Mouse (Mus musculus) cerebellum, postnatal 10 days (tissue): ENCODE results near the gene Usp32.
A peak's percentile ranks its signal among the peaks of the same experiment; 100 is the strongest.
"Not testable (repeated sequence)": the region's sequence is repeated elsewhere in the genome, so short reads cannot be mapped to it uniquely, and the experiment has no call there.

Source experiments
- DNase-seq, 2 experiments: peaks; one replicate each; pipeline ENCODE4 v3.0.0; 2021; ENCODE audit warnings: mixed read lengths in 2 of 2

The Usp32 gene

DNA sequence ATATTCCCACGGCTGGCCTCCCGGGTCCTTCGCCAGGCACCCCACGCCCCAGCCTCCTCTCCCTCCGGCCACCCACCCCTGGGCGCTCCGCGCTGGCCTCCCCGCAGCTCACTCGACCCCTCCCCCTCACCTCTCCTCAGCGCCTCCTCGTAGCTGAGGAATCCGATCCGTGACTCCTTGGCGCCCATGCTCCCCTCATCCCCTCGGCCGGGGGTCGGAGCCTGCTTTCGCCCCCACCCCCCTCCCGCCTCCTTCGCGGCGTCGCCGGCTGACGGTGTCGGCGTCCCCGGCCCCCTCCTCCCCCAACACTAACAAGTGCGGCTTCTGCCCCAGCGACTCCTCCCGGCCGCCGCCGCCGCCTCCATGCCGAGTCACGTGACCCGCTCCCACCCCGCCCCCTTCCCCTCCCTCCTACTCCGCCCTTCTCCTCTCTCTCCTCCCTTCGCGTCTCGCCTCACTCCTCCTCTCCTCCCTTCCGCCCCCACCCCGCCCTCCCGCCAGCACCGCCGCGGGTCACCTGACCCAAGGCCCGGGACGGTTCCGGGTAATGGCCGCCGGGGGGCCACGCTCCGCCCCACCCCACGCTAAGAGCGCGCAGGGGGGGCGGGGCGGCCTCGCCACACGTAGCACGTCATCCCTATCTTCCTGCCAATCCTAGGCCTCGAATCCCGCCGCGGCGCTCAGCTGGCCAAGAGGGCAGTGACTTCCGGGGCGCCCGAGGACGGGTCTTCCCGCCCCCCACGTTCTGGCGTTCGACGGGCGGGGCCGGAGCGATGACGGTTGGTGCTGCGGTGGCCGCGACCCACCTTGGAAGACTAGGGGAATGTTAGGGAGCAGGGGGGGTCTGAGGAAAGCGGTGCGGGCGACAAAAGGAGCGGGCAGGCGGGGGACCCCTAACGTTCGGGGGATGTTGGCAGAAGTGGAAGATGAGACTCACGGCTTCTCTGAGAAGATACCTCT is at the start of gene Usp32:
Gene Usp32, minus strand, starts transcription at position 581 of the 960 bp plus-strand sequence.
- peak; percentile 97 to 98 for DNase-seq

DNA sequence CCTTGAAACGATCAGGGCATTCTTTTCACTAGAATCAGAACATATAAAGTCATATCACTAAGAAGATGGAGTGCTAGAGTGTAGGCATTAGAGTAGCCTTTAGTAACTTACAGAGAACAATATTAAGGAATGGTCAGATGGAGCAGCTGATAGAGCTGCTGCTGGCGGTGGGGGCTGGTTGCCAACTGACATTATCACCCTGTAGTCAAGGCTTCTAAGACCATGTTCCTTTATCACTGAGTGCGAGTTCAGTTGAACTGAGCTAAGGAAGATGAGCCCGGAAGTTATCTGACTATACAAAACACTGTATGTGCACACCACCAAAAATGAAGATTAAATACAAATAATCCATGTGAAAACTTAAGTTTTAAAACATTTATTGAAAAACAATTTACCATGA is 49.1 kb upstream of the Usp32 start:
- no peak for DNase-seq

DNA sequence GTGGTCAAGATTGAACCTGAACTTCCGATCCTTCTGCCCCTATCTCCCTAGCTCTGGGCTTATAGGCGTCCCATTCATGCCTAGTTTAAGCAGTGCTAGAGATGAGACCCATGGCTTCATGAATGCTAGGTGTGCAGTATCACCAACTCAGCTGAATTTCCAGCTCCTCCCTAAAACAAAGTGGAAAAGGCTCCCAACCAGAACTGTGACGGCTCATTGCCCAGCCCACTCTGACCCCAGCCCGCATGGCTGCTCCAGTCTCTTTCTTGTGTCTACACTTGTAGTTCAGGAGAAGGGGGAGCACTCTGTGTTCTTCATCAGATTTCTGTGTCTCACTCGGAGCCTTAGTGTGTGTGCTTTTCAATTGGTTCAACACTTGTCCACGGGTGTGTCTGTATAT is 44.9 kb upstream of the Usp32 start:
- DNase-seq: no peak

DNA sequence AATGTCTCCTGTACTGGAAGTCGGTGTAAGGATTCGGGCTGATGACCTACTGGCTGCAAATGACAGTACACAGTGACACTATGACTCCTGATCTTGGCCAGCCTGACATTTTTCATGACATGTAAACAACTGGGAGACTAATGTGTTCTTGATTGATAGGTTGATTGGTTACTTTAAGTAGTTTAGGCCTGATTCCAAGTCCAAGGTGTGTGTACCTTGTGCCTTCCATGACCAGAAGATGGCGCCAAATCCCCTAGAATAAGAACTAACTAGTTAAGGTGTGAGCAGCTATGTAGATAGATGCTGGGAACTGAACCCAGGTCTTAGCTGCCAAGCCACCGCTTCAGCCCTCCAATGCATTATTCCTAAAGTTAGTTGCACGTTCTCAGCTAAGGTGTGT is 44.1 kb upstream of the Usp32 start:
- peak; percentile 67 to 79 for DNase-seq

DNA sequence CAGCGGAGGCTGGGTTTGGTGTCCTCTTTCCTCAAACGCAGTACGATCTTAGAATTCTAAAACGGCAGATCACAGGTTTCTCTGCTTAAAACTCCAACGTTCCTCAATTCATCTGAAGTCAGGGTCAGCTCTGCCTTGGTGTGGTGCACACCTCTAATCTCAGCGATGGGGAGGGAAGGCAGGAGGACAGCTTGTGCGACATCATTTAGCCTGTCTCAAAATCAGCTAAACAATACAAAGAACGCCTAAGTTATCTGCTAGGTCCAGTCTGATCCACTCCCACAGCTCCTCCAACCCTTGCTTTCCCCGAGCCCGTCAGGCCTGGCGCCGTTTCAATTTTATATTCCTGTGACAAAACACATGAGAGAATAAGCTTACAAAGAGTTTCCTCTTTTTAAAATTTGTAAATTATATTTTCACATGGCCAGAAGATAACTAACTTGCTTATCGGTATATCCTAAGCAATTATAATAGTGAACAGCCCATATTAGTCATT is 43.4 kb upstream of the Usp32 start:
- DNase-seq: peak; percentile 59 to 75

DNA sequence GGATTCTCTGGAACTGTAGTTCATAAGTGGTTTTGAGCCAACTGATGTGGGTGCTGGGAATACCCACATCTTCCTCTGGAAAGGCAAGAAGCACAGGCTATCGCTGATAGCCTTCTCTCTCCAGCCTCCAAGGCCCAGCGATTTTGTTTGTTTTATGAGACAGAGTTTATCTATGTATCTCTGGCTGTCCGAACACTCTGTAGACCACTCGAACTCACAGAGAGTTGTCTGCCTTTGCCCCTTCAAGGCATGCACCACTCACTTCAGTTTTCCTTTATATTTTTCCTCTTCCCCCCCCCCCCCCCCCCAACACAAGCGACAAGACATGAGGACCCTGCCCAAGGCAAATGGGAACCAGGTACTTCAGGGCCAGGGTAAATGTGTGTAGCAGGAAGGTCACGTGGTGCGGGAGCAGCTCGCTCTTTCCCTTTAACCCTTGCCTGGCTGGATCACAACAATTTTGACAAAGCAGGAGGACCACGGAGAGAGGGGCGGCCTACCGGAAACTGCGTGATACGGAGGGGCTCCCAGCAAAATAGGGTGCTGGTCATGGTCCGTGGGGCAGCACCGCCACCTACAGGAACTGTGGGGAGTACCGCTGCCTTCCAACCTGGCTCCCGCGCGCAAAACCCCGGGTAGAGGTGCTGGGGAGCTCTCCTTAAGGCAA is 42.8 kb upstream of the Usp32 start:
- DNase-seq: peak; percentile 91 to 92

DNA sequence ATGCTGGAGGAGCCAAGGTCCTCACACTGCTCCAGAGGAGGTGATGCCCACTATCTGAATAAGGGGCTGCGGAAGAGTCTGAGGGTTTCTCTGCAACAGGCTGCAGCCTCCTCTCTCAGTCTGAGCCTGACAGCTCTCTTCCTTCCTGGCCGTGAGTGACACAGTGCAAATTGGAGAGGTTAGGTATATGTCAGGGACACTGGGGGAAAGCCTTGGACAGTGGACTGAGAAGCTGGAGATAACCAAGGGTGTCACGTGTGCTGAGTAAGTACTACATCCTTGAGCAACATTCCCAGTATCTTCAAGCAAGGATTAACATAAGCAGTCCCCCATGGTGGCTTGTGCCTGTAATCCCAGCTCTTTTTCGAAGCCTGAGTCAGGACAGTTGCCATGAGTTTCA is 38.5 kb upstream of the Usp32 start:
- no peak for DNase-seq

DNA sequence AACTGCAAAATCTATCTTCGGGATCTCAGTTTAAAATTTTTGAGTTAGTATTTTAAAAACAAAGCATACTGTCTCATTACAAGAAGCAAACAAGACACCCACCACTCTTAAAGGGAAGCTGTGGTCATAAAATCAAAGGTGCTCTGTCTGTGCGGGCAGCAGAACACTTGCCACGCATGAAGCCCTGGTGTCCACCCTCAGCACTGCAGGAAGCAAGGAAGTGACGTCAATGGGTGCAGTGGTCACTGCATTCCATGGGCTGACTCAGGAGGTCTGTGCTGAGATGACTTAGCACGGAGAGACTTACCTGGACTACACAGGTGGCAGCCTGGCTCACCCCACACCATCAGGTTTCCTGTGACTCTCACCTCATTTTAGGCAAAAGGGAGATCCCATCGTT is 37.8 kb upstream of the Usp32 start:
- DNase-seq: no peak

DNA sequence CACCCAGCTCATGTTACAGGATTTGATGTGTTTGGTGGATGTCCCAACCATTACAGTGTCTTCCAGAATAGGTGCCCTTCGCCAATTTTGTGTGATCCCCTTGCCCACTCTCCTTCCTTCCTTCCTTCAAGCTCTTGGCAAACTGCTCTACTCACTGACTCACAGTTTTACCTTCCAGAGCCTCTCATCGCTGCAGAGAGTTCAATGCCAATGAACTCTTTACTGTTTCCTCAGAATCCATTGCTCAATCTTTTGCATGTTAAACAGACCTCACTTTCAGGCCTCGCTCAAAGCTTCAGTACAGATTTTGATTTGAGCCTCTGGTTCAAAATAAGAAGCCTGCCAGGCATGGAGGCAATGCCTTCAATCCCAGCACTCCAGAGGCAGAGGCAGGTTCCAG is 36.0 kb upstream of the Usp32 start:
- DNase-seq: no peak

DNA sequence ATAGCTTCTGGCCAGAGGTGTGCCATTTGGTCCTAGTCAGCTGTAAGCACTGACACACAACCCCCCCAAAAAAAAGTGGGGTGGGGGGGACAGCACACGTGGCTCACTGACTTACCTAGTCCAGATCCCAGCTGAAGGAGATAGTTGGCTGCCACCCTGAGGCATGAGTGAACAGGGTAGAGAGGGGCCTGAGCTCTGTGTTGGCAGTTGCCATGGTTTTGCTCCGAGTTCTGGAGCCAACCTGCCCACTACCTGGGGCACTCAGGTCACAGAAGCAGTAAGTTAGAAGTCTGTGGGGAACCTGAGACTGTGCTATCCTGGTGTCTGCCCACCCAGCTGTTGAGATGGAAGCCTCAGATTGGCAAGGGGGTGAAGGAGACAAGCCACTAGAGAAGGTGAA is 30.9 kb upstream of the Usp32 start:
- DNase-seq: no peak

DNA sequence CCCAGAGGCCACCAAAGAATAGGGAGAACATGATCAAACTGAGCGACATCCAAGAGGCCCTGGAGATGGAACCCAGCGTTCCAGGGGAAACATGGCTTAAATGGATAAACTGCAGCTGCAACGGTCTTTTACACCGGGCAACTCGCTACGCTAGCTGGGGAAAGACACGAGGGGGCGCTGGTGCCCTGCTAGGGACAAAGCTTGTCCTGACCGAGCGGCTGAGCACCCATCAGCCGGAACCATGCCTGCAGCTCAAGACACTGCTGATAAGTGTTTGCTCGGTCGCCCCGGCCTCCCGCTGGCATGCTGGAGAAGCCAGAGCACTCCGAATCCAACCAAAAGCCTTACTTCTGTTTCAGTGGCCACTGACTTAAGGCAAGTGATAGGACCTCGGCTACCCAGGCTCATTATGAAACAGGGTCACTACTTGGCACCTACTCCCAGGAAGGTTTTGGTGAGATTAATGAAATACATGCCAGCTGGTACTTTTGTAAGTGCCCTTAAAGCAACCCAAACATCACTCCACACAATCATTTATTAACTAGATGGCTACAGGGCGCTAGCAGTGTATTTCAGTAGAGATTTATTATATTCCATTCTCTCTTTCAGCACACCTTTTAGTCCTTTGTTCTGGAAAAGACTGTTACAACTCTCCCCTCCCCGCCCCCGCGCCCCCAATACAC is 30.2 kb upstream of the Usp32 start, which contains the start of gene 1700125H20Rik:
Gene 1700125H20Rik, plus strand, starts transcription at position 347 of the 683 bp plus-strand sequence.
- DNase-seq: peak; percentile 97 to 98

DNA sequence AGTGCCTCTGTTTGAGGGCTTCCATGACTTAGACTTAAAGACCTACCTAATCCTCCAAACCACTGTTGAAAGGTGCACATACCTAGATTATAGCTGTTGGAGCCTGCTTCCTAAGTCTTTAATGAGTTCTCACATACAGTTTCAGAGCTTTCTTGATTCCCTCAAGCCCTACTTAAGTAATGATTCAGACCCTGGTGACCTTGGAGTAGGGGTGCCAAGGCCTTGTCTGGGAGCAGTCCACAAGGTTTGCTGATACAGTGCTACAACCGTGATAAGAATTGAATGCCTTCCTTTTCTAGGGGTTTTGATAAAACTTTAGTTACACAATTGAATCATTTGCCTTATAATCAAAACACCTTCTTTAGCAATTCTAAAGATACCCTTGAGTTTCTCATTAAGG is 27.5 kb upstream of the Usp32 start:
- no peak for DNase-seq

DNA sequence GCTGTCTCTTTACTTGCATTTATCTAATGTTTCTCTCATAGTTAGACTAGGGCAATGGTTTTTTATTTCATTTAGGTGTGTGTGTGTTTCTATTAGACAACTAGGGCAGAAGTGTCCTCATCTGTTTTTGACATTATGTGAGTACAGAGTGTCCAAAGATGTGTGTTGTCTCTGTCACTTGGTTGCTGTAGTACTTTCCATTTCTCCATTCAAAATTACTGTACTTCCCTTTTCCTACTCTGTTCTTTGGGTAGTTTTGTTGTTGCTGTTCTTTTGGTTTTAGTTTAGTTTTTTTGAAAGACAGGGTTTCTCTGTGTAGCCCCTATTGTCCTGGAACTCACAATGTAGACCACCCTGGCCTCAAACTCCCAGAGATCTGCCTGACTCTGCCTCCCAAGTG is 24.4 kb upstream of the Usp32 start:
- DNase-seq: no peak

DNA sequence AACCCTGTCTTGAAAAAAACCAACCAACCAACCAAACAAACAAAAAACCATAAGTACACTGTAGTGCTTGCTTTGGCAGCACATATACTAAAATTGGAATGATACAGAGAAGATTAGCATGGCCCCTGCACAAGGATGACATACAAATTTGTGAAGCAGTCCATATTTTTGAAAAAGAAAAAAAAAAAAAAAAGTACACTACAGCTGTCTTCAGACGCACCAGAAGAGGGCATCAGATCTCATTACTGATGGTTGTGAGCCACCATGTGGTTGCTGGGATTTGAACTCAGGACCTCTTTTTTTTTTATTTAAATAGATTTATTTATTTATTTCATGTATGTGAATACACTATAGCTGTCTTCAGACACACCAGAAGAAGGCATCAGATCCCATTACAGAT is 23.1 kb upstream of the Usp32 start:
- not testable (repeated sequence) for DNase-seq

DNA sequence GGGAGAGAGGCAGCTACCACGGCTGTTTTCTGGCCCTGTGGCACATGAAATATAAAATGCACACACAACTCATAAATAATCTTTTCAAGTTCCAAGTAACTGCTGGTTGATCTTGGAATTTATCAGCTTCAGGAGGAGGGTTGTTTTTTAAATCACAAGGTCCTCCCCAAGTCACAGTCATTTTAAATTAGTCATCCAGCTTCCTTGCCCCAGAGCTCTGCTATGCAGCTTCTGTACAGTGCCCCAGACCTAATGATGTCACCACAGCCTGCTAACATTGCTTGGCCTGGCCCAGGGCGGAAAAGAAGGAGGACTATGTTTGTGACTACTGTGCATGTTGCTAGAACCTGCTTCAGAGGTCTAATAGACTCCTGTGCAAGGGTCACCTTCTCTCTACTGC is 17.3 kb upstream of the Usp32 start:
- no peak for DNase-seq

DNA sequence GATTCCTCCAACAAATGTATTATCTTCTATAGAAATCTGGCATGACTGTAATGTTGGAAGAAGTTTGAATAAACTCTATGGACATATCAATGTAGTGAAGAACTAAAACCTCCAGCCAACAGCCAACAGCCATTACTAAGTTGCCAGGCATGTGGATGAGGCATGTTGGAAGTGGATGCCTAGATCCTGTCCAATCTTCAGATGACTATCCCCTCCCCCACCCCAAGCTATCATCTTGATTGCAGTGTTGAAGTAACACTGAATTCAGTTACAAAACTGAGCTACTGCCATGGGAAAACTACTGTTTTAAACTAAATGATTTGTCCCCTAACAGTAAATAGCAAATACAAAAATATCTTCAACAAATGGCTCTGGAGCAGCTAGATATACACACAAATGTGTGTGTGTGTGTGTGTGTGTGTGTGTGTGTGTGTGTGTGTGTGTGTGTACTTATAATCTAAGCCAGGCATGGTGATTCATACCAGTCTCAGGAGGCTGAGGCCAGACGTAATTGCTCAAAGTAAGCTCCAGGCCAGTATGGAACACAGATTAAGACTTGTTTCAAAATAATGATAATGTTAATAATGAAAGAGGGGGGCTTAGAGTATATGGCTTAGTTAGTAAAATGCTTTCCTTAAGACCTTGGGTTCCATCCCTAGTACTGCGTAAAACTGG is 12.4 kb upstream of the Usp32 start:
- no peak for DNase-seq

DNA sequence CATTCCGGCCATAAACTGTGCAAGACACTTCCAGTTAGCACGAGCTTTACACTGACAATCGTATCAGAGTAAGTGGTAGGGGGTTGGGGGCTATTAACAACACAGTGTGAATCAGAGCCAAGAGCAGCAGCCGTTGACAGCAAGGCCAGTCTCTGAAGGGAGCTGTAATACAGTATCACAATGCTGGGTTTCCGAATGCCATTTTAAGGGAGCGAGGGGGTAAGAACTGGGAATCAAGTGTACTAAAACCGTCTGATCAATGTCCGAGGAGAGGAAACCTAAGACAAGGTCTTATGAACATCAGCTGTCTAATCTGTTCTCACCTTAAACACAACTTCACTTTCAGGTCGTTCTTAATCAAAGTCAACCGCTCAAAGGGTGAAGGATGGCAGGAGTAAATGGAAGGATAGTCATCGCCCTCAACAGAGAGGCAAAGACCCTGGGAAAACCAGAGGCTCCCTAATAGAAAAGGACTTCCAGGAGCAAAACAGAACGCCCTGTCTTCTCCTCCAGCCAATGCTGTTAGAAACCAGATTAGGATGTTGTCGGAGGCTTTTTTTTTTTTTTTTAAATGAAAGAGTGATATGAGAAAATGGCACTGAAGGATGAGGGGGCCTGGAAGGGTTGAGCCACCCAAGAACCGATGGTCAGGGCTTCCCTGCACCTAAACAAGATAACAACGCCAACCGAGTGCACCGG is 1.0 kb downstream of the Usp32 start:
- DNase-seq: peak; percentile 67 to 68

DNA sequence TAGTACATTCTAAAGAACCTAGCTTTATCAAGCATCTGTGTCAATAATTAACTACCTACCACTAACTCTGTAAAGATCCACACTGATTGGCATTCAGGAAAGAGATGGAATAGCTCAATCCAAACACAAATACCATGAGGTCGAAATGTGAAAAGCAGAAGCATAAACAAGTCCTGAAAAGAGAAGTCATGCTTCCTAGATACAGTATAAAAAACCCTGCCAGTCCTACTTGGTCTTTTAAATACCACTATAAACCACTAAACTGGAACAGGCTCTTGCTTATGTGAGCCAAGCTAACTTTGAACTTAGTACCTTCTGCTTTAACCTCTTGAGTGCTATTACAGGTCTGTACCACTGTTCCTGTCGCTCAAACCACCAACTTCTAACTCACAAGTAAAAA is 8.4 kb downstream of the Usp32 start:
- DNase-seq: no peak

DNA sequence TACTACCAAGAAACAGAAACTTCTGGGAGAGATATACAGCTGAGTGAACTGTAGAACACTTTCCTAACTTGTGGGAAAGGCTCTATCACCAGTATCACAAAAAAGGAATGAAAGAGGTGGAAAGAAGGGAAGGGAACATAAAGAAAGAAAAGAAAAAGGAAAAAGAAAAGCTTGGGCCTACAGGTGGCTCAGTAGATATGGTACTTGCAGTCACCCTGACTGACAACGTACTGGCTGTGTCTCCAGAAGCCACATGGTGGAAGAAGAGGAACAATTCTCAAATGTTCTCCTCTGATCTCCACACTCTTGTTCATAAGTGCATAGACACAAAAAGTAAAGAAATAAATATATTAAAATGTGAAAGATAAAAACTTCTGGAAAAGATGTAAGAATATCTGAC is 11.1 kb downstream of the Usp32 start:
- no peak for DNase-seq

DNA sequence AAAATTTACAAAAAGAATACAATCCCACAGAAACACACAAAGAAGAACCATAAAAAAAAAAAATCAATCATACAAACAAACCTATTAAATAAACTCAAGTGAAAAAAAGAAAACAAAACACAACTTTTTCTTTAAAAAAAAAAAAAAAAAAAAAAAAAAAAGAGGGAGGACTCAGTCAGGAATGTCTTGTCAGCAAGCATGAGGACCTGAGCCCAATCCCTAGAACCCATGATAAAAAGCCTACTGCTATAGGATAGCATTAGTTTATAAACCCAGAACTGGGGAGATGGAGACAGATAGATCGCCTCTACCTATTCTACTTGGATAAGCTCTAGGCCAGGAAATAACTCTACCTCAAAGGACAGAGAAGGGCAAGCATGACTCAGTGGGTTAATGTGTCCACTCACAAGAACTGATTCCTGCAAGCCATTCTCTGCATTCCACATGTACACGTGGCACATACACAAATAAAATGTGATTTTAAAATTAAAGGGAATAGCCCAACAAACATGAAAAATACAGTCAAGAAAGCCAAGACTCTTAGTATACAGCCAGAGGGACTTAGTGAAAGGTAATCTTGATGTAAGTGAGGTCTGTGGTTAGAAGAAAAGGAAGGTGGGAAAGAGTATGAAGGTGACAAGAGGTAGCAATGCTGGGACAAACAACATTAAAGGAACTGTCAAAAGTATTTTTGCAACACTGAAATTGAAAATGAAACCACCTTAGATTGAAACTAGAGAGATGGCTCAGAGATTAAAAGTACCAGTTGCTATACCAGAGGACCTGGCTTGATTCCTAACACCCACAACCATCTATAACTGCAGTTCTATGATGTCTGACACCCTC is 13.5 kb downstream of the Usp32 start:
- DNase-seq: no peak
